Mouse (Mus musculus) brain, embryonic 14.5 days (tissue): ENCODE results near the gene Cldn16.

Source experiments
- CTCF ChIP-seq: fragments of 200-500 bp; IDR thresholded peaks from 2 replicates; pipeline ENCODE4 v1.5.1; 2012; ENCODE audit warnings: inconsistent platforms, mild to moderate bottlenecking, moderate library complexity, borderline replicate concordance; ENCODE audit not compliant: insufficient read depth, insufficient read length; ENCODE audit errors: extremely low read depth
- POLR2A ChIP-seq: fragments of 200-500 bp; IDR thresholded peaks from 2 replicates; pipeline ENCODE4 v1.6.1; 2012; ENCODE audit warnings: mild to moderate bottlenecking, inconsistent platforms, borderline replicate concordance; ENCODE audit not compliant: poor library complexity, insufficient read depth, insufficient read length, severe bottlenecking; ENCODE audit errors: extremely low read depth

- no peak for TF ChIP-seq POLR2A
- TF ChIP-seq CTCF = peak; percentile 41; the same call in 1 of the 2 replicates
These were observed 56.7 kb downstream of the Cldn16 start for GRCm38 (mm10) chr16:26519596-26519995.
